Mouse (Mus musculus) lung, adult 18-20 months (tissue): ENCODE measurements around the gene Psmd13.

Experiments
- DNase-seq, 2 experiments: peaks; one replicate each; pipeline ENCODE4 v3.0.0; 2022; ENCODE audit warnings: mixed read lengths in 2 of 2

Gene Psmd13

GRCm38 (mm10) chr7:140881696-140882468, at the start of gene Psmd13, which contains the start of gene Sirt3:
Gene Psmd13, plus strand, starts transcription at chr7:140881968.
Gene Sirt3, minus strand, starts transcription at chr7:140882309.
- DNase-seq = peak; percentile 93 to 95

DNA sequence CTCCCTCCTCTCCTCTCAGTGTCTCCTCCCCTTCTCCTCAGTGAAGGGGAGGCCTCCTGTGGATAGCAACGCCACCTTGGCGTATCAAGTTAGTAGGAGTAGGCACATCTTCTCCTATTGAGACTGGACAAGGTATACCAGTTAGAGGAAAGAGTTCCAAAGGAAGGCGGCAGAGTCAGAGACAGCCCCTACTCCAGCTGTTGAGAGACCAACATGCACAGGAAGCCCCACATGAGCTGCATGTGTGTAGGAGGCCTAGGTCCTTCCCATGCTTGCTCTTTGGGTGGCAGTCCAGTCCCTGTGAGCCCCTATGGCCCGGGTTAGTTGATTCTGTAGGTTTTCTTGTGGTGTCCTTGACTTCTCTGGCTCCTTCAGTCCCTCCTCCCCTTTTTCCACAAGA, 48.4 kb upstream of the Psmd13 start:
- DNase-seq = no peak

DNA sequence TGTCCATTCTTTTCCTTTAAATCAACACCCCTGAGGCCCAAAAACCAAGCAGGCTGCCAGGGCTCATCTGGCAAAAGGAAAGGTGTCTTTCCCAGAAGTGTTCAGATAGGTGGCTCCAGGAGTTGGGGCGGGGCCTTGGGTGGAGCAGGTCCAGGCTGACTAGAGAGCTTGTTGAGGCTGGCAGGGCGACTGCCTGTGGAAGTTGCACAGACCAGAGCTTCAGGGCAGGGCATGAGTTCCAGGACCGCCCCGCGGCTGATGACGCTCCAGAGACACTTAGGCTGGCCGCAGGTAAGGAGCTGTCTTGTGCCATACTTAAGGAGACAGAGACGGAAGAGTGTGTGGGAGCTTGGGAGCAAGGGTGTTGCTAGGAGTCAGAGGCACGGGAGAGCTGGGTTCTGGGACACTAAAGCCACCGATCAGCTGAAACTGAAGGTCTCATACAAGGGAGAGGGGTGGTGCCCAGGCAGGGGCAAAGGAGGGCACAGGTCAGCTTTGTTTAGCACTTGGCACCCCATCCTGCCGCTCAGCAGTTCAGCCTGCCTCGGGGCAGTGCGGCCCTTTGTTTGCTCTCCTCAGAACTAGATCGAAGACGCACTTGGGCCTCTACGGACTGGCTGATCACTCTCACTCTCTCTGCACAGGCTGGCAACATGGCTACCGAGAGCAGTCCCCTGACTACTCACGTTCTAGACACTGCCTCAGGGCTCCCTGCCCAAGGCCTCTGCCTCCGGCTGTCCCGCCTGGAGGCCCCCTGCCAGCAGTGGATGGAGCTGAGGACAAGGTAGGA, 46.6 kb upstream of the Psmd13 start, which contains the start of gene Urah:
Gene Urah, plus strand, starts transcription at position 51 of the 790 bp plus-strand sequence.
- DNase-seq = peak; percentile 74 to 84

GRCm38 (mm10) chr7:140835758-140836087, 46.0 kb upstream of the Psmd13 start:
- DNase-seq = no peak

DNA sequence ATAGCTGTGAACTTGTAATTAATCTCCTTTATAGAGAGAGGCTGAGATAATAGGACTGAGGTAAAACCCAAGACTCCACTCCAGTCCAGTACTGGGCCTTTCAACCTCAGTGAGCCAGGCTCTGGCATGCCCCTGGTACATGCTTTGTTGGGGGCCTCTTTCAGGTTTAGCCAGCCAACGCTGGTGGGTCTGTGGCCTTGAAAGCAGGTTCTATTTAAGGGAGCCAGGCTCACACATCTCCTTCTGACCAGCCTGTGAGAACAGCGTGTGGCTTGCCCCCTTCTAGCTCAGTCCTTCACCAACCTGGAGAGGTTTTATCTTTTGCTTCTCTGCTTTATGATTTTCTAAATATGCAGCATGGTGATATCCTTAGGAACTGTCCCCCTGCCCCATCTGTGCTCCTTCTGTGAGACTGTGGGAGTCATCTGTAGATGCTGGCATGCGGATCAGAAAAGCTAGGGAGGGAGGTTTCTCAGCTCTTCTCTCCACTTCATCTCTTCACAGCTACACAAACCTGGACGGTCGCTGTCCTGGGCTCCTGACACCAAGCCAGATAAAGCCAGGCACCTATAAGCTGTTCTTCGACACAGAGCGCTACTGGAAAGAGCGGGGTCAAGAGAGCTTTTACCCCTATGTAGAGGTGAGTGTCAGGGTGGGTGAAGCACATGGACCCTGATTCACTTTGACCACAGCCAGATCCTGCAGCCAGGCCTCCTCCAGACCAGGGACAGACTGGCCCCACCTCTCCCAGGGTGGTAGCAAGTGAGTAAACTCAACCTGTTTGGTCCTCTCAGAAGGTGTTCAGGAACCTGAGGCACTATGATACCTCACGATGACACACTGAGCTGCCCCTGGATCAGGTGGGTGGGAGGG, 45.3 kb upstream of the Psmd13 start:
- no peak for DNase-seq

- DNase-seq = no peak
Measured at GRCm38 (mm10) chr7:140839556-140839955, 42.2 kb upstream of the Psmd13 start.

- DNase-seq = peak; percentile 2 to 28
Measured at GRCm38 (mm10) chr7:140840750-140841735, 40.7 kb upstream of the Psmd13 start.

- DNase-seq = no peak
Measured at GRCm38 (mm10) chr7:140843806-140844205, 38.0 kb upstream of the Psmd13 start.

DNA sequence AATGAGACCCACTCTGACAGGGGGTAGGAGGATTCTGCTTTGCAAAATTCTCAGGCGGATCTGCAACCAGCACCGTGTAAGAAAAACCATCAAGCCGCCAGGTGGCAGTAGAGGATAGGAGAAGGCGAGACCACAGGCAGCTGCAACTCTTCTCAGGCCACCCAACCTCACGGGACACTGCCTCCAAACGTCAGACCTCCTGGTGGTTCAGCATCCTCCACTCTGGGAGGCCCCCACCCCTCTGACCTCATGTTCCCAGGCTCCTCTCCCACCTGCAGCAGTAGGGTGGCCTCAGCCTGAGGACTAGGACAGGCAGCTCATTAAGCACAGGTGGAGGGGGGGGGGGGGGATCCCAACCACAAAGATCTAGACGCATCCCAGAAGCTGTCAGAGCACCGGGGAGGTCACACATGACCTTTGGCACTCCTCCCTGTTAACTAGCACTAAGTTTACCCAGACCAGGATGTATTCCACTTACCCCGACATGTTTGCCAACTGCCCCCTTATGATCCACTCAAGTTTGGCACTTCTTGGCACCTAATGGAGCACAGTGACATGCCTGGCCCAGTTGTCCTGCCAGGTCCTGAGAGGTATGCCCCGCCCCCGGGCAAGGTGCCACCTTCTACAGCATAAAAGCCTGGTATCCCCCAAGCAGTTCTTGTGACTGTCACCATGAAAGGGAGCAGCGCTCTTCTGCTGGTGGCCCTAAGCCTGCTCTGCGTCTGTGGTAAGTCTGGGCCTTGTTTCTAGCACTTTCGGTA, 36.7 kb upstream of the Psmd13 start, which contains the start of gene Scgb1c1:
Gene Scgb1c1, plus strand, starts transcription at position 643 of the 761 bp plus-strand sequence.
- DNase-seq = peak; percentile 90 to 93

DNA sequence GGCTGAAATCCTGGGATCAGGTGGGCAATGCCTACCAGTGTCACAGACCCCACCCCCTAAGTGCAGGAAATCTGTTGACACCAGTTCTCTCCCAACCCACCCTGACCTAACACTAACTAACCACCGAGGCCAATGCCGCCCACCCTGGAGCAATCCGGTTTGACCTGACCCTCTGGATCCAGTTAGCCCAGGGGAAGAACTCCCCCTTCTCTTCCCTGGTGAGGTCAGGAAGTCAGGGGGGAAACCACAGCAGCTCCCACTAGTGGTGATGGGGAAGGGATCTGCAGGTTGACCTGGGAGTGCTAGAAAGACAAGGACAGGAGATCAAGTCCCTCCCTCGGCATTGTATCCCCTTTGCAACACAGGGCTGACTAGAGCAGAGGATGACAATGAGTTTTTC, 36.1 kb upstream of the Psmd13 start:
- DNase-seq = peak in 1 of 2 experiments; percentile 20

DNA sequence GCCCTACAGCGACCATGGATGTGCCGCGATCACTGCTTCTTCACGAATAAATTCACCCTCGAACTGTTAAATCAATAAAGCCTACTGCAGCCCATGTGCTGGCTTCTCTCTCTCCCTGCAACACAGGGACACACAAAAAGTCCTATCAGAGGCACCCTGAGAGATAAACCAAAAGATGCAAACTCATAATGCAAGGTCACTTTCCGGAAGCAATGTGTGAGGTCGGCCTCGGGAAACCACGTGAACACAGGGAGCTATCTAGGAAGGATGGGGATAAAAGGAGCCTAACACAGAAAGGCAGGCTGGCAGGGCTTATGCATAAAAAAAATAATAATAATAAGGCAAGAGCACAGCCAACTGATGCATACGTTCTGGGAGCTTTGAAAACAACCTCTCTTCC, 35.1 kb upstream of the Psmd13 start:
- DNase-seq = no peak

DNA sequence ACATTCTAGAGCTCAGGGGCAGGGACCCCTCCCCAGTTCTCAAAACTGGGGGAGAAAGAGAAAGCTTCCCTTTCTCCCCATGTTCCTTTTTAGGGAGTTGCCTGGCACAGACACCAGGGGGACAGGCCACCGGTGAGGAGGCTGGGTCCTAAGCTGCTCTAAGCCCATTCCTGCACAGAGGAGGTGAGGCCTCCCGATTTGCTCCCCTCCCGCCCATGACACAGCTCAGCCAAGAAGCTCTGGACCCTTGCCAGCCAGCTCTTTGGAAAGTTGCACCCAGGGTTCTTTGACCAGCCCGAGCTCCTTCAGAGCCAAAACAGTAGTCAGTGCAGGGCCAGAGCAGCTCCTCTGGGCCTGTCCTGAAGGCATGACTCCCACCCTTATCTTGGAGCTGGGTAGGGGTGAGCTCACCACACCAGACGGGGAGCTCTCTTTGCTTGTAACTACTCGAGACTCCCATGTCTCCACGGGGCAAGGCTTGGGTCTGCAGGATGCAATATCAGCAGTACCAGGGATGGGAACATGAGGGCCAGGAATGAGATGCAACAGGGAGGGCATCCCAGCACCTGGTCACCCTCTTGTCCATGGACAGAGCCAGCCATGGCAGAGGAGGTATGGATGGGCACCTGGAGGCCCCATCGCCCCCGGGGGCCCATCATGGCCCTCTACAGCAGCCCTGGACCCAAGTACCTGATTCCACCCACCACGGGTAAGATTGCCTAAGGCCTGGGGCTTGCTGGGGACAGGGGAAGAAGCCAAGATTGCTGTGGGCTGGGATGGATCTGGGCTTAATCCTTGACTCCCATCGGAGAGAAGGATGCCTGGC, 33.8 kb upstream of the Psmd13 start, which contains the start of gene Odf3:
Gene Odf3, plus strand, starts transcription at position 51 of the 826 bp plus-strand sequence.
- peak in 1 of 2 experiments; percentile 20 for DNase-seq

GRCm38 (mm10) chr7:140848591-140848990, 33.2 kb upstream of the Psmd13 start:
- no peak for DNase-seq

- DNase-seq = no peak
Measured at GRCm38 (mm10) chr7:140851916-140852315, 29.9 kb upstream of the Psmd13 start.

- DNase-seq = no peak
Measured at GRCm38 (mm10) chr7:140853386-140853785, 28.4 kb upstream of the Psmd13 start.

- no peak for DNase-seq
Measured at GRCm38 (mm10) chr7:140854483-140854882, 27.3 kb upstream of the Psmd13 start.

DNA sequence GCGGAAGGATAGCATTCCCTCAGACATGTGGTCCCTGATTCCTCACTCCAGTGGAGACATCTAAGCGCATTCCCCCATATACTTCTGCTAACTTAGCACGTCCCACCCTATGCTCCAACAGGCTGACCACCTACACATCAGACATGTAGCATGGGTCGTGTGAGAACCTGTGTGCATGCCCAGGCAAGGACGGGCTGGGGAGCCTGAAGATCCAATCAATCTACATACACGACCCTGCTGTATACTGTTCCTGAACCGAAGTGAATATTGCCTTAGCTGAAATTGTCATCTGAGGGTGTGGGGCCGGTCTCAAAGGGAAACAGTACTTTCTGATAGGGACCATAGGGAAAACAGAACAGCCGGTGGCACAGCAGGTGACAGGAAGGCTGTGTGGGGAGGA, 26.6 kb upstream of the Psmd13 start:
- DNase-seq = no peak

DNA sequence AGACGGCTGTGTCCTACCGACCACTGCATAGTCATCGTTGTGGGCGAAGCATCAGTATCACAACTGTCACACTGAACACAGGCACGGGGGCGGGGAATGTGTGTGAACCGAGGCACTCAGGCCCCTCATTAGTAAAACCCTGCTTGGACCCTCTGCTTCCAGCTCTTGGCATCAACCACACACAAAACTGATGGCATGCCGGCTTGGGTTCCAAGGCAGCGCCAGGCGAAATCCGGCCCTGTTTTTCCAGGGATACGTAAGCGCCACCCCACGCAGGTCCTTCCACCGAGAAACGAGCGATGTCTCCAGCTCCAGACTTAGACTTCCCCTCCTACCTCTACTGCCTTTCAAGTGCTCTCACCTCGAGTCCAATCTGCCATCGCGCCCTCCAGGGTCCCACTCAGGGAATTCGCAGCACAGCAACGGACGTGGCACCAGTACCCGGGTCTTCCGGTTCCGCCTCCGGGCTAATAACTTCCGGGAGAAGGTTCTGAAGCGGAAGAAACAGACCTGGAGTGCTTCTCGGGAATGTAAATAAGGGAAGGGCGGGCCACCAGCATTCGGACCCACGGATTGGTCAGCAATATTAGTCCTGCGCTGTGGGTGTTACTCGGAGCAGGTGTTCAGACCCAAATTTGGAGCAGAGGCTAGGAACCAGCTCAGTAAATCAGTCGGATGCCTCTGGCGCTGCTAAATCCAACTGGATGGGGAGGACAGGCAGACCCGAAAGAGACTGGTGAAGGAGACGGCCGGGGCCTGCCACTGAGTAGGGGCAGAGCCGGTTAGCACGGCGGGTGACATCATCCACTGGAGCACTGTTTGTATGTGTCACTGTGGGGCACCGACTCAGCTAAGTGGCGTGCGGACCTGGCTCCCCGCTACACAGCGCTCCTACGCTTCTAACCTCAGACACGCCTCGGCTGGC, 25.6 kb upstream of the Psmd13 start, which contains the start of gene Gm45785:
Gene Gm45785, minus strand, starts transcription at position 472 of the 925 bp plus-strand sequence.
- peak; percentile 94 to 95 for DNase-seq
